Mouse (Mus musculus) hindbrain, embryonic 13.5 days (tissue): Measurements from ENCODE around the gene Cdc16. TPM values are rescaled to one million over a fixed set of nuclear protein-coding genes. Genes with fewer than 3 reads are reported as not detected.

Experiments used
- ATAC-seq: fragments of 200-750 bp; cut with Nextera tagmentation; 2 replicates; pipeline ENCODE4 v1.8.0; 2017; ENCODE audit warnings: moderate TSS enrichment; ENCODE audit not compliant: low FRiP score
- H3K27ac ChIP-seq: fragments of 300-500 bp; sonication (generic); 2 replicates; pipeline ENCODE4 v1.5.1; 2015; ENCODE audit warnings: inconsistent platforms, mild to moderate bottlenecking, moderate library complexity
- H3K27me3 ChIP-seq: fragments of 300-500 bp; sonication (generic); 2 replicates; pipeline ENCODE4 v1.6.1; 2015; ENCODE audit warnings: mild to moderate bottlenecking, inconsistent platforms
- H3K36me3 ChIP-seq: fragments of 300-500 bp; sonication (generic); 2 replicates; pipeline ENCODE4 v1.6.1; 2015; ENCODE audit warnings: mild to moderate bottlenecking, inconsistent platforms
- H3K4me1 ChIP-seq: fragments of 300-500 bp; sonication (generic); replicated peaks from 2 replicates; pipeline ENCODE4 v1.6.1; 2015; ENCODE audit warnings: inconsistent platforms
- H3K4me2 ChIP-seq: fragments of 300-500 bp; sonication (generic); 2 replicates; pipeline ENCODE4 v1.6.1; 2015; ENCODE audit warnings: inconsistent platforms, mild to moderate bottlenecking, moderate library complexity
- H3K4me3 ChIP-seq: fragments of 300-500 bp; sonication (generic); 2 replicates; pipeline ENCODE4 v1.5.1; 2015; ENCODE audit warnings: mild to moderate bottlenecking, inconsistent platforms
- H3K9ac ChIP-seq: fragments of 300-500 bp; sonication (generic); 2 replicates; pipeline ENCODE4 v1.6.1; 2015; ENCODE audit warnings: mild to moderate bottlenecking, inconsistent platforms
- H3K9me3 ChIP-seq: fragments of 300-500 bp; sonication (generic); 2 replicates; pipeline ENCODE4 v1.6.1; 2016; ENCODE audit warnings: inconsistent platforms
- WGBS: fragments of 180-500 bp; shearing (Covaris S2); methylation state at CpG from one replicate; pipeline ENCODE4 v1.1.7; 2015; 5-methylcytosine and 5-hydroxymethylcytosine counted together
- polyA plus RNA-seq: library from polyadenylated mRNA; unstranded; fragments of >200 nt; fragmentation: Nextera tagmentation; extraction: Ambion mirVana; gene quantifications from 2 replicates; pipeline ENCODE4 v1.2.1, GENCODE M21; 2015

Cdc16 gene
- polyA plus RNA-seq, 1 experiment from 2014 or later, result 183 TPM

DNA sequence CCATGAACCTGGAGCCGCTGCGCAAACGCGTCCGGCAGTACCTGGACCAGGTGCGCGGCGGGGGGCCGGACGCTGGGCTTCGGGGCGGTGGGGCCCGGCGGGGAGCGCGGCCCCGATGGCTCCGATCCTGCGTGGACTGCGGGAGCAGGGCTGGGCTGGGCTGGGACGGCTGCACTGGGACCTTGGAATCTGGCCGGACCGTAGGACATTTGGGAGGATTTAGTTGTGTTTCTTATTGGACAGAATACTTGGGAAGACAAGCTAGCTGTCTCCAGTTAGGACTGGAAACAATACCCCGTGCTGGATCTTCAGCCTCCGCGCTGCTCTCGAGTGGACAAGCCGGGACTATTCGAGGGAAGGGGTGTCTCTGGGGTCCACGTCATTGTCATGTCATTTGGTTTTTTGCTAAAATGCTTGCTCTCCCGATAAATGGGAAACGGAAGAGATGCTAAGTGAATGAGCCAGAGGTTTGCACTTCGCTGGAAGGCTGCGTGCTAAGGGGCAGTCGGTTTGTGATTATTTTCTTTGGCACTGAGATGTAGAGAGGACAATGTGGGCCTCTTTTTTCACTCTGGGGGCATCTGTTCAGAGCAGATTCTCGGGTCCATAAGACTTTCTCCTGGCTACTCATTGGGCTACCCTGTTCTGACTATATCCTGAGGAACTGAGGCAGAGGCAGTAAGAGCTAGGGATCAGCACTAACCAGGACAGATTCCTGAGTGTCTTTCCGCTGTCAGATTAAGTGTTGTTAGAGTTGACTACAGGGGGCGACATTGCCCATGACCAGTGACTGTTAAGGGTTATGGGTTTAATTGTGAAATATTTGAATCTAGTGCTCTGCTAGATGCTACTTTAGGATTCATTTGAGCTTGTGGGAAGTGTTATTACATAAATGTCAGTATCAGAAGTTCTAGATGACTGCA, 590 bp downstream of the Cdc16 start:
- ATAC-seq, result peak; percentile 11
- 1% methylated on average over 34 of the region's 38 CpGs for WGBS

DNA sequence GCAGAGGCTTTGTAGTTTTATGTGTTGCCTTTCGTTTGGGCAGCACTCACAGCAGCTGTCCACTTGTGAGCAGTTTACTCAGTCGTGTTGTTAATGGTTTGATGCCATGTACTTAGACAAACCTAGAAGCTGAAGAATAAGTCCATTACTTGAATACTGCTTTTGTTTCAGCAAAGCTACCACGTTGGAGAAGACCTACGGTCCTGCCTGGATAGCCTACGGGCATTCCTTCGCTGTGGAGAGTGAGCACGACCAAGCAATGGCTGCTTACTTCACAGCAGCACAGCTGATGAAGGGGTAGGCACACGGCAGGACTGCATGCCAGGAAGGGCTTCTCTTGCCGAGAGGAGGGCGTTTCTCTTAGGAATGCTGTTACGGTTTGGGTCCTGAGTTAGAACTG, 11.7 kb downstream of the Cdc16 start:
- Histone ChIP-seq H3K4me2 (no peak overlapping the region), H3K27me3 (no peaks in the 10 kb centered on the region), H3K4me3 (no peak overlapping the region), H3K9me3 (no peaks in the 10 kb centered on the region), H3K36me3 (peaks cover 89% of the 10 kb centered on the region), H3K27ac (no peak overlapping the region), H3K9ac (no peak overlapping the region), H3K4me1 (no peaks in the 10 kb centered on the region)
- WGBS, result 88% methylated on average over 11 of the region's 11 CpGs
- no peak for ATAC-seq

More for the DNA sequence above, 590 bp downstream of the Cdc16 start:
- Histone ChIP-seq H3K4me2 (peak overlapping the region; percentile 71), H3K27me3 (peaks cover 3% of the 10 kb centered on the region; the same call in 1 of the 2 replicates), H3K9ac (peak overlapping the region; percentile 94), H3K4me1 (peaks cover 28% of the 10 kb centered on the region), H3K4me3 (peak overlapping the region; percentile 99), H3K36me3 (peaks cover 24% of the 10 kb centered on the region), H3K9me3 (no peaks in the 10 kb centered on the region), H3K27ac (peak overlapping the region; percentile 81)

DNA sequence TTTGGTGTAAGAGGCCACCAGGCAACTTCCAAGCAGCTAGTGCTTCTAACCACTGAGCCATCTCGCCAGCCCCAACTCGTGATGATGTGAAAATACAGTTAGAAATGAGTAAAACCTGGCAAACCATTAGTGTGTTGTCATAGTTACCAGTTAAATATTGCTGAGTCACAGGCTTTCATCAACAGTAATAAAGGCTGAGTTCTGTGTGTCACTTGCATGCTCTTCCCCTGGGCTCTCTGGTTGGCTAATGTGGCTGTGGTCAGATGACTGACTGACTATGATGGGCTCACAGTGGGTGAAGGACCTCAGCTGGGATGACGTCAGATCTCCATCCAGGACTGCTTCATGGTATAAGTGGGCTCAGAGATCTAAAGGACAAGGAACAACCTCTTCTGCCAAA, 23.1 kb downstream of the Cdc16 start:
- Histone ChIP-seq H3K9me3 (no peaks in the 10 kb centered on the region), H3K27ac (no peak overlapping the region), H3K36me3 (peaks cover 62% of the 10 kb centered on the region), H3K4me1 (peaks cover 11% of the 10 kb centered on the region), H3K27me3 (no peaks in the 10 kb centered on the region), H3K4me3 (no peak overlapping the region), H3K4me2 (no peak overlapping the region), H3K9ac (no peak overlapping the region)
- ATAC-seq, result no peak
- WGBS, result 88% methylated on average over 3 of the region's 3 CpGs

DNA sequence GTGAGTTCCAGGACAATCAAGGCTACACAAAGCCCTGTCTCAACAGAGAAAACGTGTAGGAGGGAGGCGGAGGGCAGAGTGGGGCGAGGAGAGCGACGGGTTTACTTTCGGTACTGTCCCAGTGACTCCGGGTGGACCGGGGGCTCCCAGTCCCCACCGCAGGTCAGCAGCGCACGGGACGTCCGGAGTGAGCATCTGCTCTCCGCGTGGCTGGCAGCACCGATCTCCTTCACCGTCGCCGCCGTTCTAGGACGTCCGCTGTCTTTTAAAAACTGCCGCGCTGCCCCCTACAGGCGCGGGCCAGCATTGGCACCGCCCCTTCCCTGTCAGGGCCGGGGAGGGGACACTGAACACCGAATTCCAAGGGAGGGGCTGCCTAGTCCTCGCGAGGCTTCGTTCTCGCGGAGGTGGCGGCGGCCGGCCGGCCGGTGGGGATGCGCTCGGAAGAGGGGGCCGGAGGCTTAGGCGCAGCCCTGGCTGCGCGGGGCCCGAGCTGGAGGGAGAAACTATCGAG, 27.8 kb downstream of the Cdc16 start, which contains the start of gene Upf3a:
Upf3a (plus strand) TSS at position 366 of the 514 bp plus-strand sequence.
- WGBS, result under 1% methylated on average over 47 of the region's 47 CpGs
- Histone ChIP-seq H3K27ac (peak within 1 kb of the TSS; percentile 99), H3K9me3 (no peaks in the 10 kb centered on the region), H3K9ac (peak within 1 kb of the TSS; percentile 87), H3K4me2 (peak within 1 kb of the TSS; percentile 81), H3K4me1 (peaks cover 19% of the 10 kb centered on the region), H3K4me3 (peak within 1 kb of the TSS; percentile 61), H3K27me3 (no peaks in the 10 kb centered on the region), H3K36me3 (peaks cover 44% of the 10 kb centered on the region)
- ATAC-seq, result peak; percentile 96

DNA sequence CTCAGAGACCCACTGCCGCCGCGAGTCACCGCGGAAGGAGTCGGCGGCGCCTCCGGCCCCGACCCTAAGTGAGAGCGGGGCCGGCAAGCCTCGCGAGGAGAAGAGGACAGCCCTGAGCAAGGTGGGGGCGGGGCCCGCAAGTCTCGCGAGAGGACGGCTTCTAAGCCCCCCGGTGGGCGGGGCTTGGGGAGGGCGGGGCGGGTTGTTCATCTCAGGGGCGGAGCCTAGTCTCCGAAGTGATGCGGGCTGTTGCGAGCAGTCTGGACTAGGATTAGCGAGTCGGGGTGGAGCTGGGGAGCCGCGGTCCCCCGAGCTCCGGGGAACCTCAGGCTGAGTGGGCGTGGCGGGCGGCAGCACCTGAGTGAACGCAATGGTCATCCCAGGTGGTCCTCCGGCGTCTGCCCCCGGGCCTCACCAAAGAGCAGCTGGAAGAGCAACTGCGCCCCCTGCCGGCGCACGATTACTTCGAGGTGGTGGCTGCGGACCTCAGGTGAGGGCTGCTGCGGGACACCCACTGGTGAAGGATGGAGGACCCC, 28.4 kb downstream of the Cdc16 start:
- H3K27me3 ChIP-seq, result no peaks in the 10 kb centered on the region
- peaks cover 39% of the 10 kb centered on the region for H3K36me3 ChIP-seq
- H3K27ac ChIP-seq, result peak overlapping the region; percentile 99
- H3K9me3 ChIP-seq, result no peaks in the 10 kb centered on the region
- peak overlapping the region; percentile 87 for H3K9ac ChIP-seq
- ATAC-seq, result peak; percentile 96
- 0% methylated on average over 43 of the region's 47 CpGs for WGBS
- peak overlapping the region; percentile 81 for H3K4me2 ChIP-seq
- peaks cover 19% of the 10 kb centered on the region for H3K4me1 ChIP-seq
- peak overlapping the region; percentile 61 for H3K4me3 ChIP-seq

DNA sequence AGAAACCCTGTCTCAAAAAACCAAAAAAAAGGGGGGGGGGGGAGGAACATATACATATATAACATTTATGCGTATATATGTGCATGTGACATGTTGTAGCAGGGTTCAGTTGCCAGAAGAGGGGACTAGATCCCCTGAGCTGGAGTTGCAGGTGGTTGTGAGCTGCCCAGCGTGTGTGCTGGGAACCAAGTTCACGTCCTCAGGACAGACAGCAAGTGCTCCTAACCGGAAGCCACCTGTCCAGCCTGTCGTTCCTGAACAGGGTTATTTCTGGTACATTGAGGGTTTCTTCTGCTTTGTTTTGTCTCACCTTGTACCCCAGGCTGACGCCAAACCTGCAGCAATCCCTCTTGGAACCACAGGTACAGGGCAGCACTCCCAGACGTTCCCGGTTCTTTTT, 32.1 kb downstream of the Cdc16 start:
- H3K9ac ChIP-seq, result no peak overlapping the region
- H3K4me1 ChIP-seq, result peaks cover 14% of the 10 kb centered on the region
- no peak overlapping the region for H3K4me3 ChIP-seq
- H3K4me2 ChIP-seq, result no peak overlapping the region
- H3K27ac ChIP-seq, result no peak overlapping the region
- H3K27me3 ChIP-seq, result no peaks in the 10 kb centered on the region
- peaks cover 52% of the 10 kb centered on the region for H3K36me3 ChIP-seq
- 93% methylated on average over 8 of the region's 8 CpGs for WGBS
- ATAC-seq, result no peak
- no peaks in the 10 kb centered on the region for H3K9me3 ChIP-seq

DNA sequence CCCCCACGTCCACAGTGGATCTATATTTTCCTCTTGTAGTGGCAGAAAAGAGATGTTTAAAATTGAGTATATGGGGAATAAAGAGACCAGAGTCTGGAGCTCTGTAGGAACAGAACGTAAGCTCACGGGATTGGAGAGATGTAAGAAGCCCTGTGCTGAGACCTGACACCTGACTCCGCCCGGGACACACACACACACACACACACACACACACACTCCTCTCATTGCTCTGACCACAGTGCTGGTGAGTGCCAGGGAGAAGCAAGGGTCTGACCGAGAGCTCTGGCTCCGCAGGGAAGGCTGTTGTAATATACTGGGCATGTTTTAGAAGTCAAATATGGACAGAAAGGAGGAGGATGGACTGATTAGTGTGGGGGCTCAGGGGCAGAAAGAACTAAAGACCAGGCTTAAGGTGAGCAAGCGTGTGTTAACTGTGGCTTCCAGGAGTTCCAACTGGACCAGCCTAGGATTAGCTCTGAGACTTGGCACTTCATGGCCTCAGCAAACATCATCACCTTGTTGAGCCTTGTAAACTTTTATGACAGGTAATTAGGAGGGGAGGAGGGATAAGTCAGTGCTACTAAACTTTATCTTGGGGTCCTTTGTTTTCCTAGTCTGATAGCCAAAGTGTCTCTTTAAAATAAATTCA, 35.7 kb downstream of the Cdc16 start:
- WGBS, result 90% methylated on average over 8 of the region's 8 CpGs
- H3K4me2 ChIP-seq, result no peak overlapping the region
- peaks cover 82% of the 10 kb centered on the region for H3K36me3 ChIP-seq
- no peak overlapping the region; the same call in 1 of the 2 replicates for H3K9ac ChIP-seq
- H3K4me3 ChIP-seq, result no peak overlapping the region
- no peaks in the 10 kb centered on the region for H3K9me3 ChIP-seq
- H3K27ac ChIP-seq, result no peak overlapping the region
- H3K4me1 ChIP-seq, result no peaks in the 10 kb centered on the region
- H3K27me3 ChIP-seq, result no peaks in the 10 kb centered on the region
- no peak for ATAC-seq

DNA sequence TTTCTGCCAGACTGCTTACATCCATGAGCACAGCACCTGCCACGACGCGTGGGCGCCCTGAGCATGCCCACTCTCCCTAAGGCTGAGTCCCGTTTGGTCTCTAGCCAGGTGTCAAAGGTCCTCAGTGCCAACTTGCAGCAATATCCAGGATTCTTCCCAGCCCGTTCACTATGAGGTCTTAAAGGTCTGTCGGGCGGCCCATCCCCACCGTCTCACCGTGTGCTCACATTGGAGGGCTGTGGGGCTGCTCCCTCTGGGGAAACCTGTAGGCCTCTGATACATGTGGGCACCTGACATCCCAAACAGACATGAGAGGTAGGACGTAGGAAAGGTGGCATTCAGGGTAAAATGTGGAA, 36.2 kb downstream of the Cdc16 start:
- no peak for ATAC-seq
- no peaks in the 10 kb centered on the region for H3K9me3 ChIP-seq
- H3K4me3 ChIP-seq, result no peak overlapping the region
- 95% methylated on average over 11 of the region's 11 CpGs for WGBS
- H3K9ac ChIP-seq, result no peak overlapping the region; the same call in 1 of the 2 replicates
- no peak overlapping the region for H3K27ac ChIP-seq
- H3K36me3 ChIP-seq, result peaks cover 82% of the 10 kb centered on the region
- no peak overlapping the region for H3K4me2 ChIP-seq
- H3K27me3 ChIP-seq, result no peaks in the 10 kb centered on the region
- H3K4me1 ChIP-seq, result no peaks in the 10 kb centered on the region

DNA sequence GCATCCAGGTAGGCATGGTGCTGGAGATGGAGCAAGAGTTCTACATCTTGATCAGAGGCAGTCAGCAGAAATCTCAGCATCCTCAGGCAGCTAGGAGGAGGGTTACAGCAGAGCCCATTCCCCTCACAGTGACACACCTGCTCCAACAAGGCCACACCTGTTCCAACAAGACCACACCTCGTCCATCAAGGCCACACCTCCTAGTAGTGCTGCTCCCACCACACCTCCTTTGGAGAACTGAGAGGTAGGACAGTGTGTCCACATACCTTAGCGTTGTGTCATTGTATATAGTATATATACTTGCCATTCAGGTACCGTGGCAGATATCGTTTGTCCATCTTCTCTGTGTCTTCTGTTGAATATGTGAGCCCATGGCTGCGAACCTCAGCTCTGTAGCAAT, 40.2 kb downstream of the Cdc16 start:
- Histone ChIP-seq H3K36me3 (peaks cover 67% of the 10 kb centered on the region), H3K27ac (no peak overlapping the region), H3K9me3 (no peaks in the 10 kb centered on the region), H3K27me3 (no peaks in the 10 kb centered on the region), H3K4me1 (no peaks in the 10 kb centered on the region), H3K9ac (no peak overlapping the region), H3K4me3 (no peak overlapping the region), H3K4me2 (no peak overlapping the region)
- 94% methylated on average over 5 of the region's 5 CpGs for WGBS
- ATAC-seq, result no peak

DNA sequence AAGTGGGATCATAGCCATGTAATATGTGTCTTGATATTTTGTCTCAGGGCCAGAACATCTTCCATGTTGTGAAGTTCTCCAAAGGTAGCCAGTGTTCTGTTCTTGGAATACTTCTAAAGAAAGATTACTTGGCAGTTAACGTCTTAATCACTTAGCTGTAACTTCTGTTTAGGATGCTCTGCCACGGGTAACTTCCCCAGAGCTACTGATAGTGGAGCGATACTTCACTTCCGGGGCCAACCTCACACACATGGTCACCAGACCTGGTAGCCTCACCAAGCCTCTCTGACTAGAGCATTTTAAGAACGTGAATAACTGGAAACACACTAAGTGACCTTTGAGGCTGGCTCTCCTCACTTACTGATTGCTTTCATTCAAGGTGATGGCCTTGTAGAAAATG, 42.1 kb downstream of the Cdc16 start:
- no peak overlapping the region for H3K4me3 ChIP-seq
- H3K27me3 ChIP-seq, result no peaks in the 10 kb centered on the region
- H3K4me2 ChIP-seq, result no peak overlapping the region
- H3K4me1 ChIP-seq, result no peaks in the 10 kb centered on the region
- no peaks in the 10 kb centered on the region for H3K9me3 ChIP-seq
- peaks cover 49% of the 10 kb centered on the region for H3K36me3 ChIP-seq
- no peak overlapping the region for H3K27ac ChIP-seq
- 91% methylated on average over 5 of the region's 5 CpGs for whole genome bisulfite sequencing
- no peak for ATAC-seq
- no peak overlapping the region for H3K9ac ChIP-seq

DNA sequence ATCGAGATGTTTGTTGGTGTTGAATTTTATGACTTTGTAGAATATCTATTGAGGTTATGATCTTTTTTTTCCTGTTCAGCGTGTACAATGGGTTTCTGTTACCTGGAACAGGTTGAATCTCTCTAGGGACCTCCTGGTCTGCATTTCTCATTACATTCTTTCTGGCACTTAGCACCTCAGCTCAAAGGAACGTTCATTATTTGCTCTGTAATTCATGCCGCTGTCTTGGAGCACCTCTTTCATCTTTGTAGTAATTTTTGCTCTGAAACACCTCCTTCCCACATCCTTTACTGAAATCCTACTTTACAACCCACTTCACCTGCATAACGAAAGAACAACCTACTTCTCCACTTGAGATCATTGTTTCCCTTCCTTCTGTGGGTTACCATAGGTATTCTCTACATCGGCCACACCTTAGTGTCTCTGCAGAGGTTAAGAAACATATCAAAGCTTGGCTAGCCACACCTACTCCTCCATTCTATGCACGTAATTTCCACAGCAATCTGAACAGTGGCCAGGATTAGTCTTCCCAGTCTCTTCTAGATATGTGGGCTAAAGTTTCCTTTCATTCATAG, 71.2 kb downstream of the Cdc16 start:
- Histone ChIP-seq H3K27ac (no peak overlapping the region), H3K4me1 (no peaks in the 10 kb centered on the region), H3K9me3 (no peaks in the 10 kb centered on the region), H3K27me3 (no peaks in the 10 kb centered on the region), H3K4me3 (no peak overlapping the region), H3K4me2 (no peak overlapping the region), H3K9ac (no peak overlapping the region), H3K36me3 (no peaks in the 10 kb centered on the region)
- 86% methylated on average over 7 of the region's 7 CpGs for WGBS
- ATAC-seq, result no peak
